Mouse (Mus musculus): Measurements from ENCODE around the gene Zfp978.
"Not testable (repeated sequence)": the region's sequence is repeated elsewhere in the genome, so short reads cannot be mapped to it uniquely, and the experiment has no call there.

Gene Zfp978

DNA sequence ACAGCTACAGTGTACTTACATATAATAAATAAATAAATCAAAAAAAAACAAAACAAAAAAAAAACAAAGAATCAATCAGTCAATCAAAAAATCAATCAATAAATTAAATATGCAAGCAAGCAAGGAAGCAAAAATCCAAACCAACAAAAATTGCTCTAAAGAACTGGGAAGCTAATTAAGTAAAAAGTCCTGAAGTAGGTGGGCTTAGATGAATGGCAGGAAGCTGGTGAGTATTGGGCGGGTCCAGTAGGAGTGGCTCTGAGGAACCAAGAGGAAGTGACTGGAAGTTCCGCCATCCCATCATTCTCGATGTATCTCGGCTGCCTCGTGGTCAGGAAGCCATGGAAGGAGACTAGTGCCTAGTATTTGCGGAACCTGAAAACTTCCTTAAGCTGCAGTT lies at the start of gene Zfp978:
Zfp978 (plus strand) TSS at position 301 of the 400 bp plus-strand sequence.
- in situ Hi-C loops (cut with MboI; ENCODE audit: low sequenced_read_pairs) = not testable (repeated sequence)

DNA sequence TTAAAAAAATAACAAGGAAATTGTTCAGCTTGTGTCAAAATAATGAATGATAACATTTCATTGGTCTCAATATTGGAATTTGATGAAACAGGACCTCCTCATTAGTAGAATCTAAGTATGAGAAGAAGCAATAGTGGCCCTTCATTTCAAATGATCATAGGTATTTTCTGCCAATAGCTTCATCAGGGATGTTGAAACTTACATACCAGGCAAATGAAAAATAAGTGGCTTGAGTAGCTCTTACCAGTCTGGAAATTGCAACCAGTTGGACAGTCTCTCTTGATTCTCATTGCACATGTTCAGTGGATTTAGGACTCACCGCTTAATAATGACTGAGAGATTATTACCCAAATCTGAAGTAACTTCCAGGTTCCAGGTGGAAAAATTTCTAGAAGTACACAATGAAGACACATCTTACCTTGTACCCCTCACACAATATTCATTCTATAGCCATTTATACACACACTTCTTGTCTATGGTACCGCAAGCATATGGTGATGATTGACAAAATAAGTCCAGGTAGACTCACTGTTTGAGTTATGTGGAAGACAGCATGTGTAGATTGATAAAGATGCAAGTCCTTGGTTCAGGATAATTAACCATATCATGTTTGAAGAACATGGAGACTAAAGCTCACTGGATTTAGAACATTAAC lies 25.9 kb upstream of the Zfp978 start:
- in situ Hi-C loops (cut with MboI; ENCODE audit: low sequenced_read_pairs) = loop anchor here (25.0 kb wide), 1 partner anchor 1798 kb away; no protein-coding TSS in a partner anchor

DNA sequence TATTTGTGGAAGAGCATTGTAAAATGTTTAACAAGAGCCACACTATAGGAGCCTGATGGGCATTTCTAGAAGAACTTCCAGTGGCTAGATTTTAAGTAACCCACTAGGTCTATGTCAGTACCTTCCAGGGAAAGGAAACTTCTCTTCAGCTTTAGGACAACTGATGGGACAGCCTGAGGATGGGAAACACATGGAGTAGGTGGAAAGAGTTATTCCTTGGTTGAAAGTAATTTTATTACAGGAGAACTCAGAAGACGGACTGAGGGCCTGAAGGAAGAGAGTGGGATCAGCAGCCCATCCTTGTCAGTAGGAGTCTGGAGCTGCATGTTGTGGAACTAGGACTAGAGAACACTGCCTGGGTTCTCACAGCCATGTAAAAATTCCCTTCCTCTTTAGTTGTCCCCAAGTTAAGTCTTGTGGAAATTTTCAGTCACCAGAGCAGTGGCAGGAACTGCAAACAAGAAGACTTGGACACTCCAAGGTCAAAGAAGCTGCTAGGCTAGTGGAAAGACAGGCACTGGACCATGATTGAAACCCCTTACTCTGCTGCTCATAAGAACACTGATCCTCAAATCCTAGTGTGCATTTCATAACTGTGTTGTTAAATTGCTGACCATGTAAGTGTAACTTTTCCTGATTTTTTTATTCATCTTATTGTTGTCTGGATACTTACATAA lies 25.3 kb upstream of the Zfp978 start:
- in situ Hi-C loops (cut with MboI; ENCODE audit: low sequenced_read_pairs) = loop anchor here (25.0 kb wide), 1 partner anchor 1799 kb away; no protein-coding TSS in a partner anchor

DNA sequence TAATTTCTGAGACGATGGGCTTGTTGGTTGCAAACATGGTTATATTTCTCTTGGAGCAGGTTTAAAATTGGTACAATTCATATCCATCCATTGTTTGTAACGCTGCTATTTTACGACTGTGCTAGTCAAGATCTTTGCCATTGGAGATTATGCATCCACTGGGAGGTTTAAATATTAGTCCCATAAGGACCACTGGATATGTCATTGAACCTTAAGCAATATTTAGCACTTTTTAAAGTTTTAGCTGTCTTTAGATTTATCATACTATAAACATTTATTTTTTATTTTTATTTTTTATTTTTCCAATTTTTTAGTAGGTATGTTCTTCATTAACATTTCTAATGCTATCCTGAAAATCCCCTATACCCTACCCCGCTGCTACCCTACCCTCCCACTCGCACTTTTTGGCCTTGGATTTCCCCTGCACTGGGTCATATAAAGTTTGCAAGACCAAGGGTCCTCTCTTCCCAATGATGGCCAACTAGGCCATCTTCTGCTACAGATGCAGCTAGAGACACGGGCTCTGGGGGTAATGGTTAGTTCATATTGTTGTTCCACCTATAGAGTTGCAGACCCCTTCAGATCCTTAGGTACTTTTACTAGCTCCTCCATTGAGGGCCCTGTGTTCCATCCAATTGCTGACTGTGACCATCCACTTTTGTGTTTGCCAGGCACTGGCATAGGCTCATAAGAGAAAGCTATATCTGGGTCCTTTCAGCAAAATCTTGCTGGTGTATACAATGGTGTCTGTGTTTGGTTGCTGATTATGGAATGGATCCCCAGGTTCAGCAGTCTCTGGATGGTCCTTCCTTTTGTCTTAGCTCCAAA lies 24.5 kb upstream of the Zfp978 start:
- in situ Hi-C loops (cut with MboI; ENCODE audit: low sequenced_read_pairs) = loop anchor here (25.0 kb wide), 1 partner anchor 1799 kb away; no protein-coding TSS in a partner anchor

DNA sequence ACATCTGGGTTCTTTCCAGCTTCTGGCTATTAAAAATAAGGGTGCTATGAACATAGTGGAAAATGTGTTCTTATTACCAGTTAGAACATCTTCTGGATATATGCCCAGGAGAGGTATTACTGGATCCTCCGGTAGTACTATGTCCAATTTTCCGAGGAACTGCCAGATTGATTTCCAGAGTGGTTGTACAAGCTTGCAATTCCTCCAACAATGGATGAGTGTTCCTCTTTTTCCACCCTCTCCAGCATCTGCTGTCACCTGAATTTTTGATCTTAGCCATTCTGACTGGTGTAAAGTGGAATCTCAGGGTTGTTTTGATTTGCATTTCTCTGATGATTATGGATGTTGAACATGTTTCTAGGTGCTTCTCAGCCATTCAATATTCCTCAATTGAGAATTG lies 23.6 kb upstream of the Zfp978 start:
- in situ Hi-C loops (cut with MboI; ENCODE audit: low sequenced_read_pairs) = loop anchor here (25.0 kb wide), 1 partner anchor 1800 kb away; no protein-coding TSS in a partner anchor

DNA sequence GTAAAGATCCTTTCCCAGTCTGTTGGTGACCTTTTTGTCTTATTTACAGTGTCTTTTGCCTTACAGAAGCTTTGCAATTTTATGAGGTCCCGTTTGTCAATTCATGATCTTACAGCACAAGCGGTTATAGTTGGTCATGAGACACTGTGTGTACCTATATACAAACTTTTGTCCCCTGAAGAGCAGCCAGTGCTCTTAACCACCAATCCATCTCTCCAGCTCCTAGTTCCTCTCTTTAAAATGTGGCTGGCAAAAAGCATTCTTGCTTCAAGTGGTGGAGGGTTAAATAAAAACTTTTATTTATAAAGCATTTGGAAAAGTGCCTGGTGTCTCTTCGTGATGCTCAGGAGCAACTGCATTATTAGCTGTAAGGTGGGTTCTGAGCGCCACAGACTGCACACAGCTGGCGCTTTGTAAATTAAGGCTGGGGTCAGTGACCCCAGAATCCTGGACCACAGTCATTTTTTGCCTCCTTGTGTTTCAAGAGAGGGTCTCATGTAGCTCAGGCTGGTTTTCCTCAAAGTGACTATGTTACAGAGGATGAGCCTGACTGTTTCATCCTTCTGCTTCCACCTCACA lies 23.0 kb upstream of the Zfp978 start:
- in situ Hi-C loops (cut with MboI; ENCODE audit: low sequenced_read_pairs) = loop anchor here (25.0 kb wide), 1 partner anchor 1801 kb away; no protein-coding TSS in a partner anchor

DNA sequence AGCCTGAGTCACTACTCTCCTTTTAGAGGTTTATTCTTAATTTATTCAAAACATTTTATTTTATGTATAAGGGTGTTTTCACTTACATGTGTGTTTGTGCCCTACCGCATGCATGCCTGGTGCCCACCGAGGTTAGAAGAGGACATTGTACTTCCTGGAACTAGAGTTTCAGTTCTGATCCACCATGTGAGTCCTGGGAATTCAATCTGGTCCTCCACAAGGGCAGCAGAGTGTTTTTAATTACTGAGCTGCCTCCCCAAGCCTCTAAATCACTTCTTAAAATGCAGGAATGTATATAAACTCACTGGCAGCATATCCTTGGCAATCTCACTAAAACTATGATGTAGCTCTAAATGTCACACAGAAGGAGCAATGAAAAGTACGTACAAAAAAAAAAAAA lies 22.4 kb upstream of the Zfp978 start:
- in situ Hi-C loops (cut with MboI; ENCODE audit: low sequenced_read_pairs) = loop anchor here (25.0 kb wide), 1 partner anchor 1801 kb away; no protein-coding TSS in a partner anchor

DNA sequence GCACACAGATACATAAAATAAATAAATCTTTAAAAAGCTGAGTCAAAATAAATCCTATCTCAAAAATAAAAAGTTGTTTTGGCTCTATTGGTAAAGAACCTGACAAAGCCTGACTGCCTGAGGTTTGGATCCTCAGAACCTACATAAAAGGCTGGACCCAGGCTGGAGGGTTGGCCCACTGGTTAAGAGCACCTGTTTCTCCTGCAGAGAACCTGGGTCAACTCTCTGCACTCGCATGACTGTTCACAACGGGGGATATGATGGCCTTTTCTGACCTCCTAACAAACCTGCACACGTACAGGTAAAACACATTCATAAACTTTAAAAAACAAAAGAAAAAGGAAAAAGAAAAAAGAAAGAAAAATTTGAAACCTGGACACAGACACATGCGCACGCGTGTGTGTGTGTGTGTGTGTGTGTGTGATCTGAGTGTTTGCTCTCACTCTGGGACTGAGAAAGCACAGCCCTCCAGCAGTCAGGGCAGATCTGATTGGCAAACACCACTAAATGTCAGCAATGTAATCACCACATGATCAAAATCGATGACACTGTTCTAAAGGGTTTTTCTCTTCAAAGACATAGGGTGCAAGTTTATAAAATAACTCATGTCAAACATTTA lies 21.4 kb upstream of the Zfp978 start:
- in situ Hi-C loops (cut with MboI; ENCODE audit: low sequenced_read_pairs) = loop anchor here (25.0 kb wide), 1 partner anchor 1802 kb away; no protein-coding TSS in a partner anchor

DNA sequence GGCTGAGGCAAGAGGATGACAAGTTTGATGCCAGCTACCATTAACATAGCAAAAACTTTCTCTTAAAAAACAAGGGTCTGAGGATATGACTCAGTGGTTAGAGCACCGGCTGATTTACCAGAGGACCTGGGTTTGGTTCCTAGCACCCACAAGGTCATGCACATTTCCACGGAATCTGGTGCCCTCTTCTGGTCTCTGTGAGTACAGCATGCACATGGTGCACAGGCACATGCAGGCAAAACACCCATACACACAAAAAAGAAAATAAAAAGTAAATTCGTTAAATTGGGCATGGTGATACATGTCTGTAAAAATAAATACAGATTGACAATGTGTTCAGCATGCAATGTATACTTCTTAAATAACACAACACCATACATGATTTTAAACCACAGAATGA lies 20.9 kb upstream of the Zfp978 start:
- in situ Hi-C loops (cut with MboI; ENCODE audit: low sequenced_read_pairs) = loop anchor here (25.0 kb wide), 1 partner anchor 1803 kb away; no protein-coding TSS in a partner anchor

DNA sequence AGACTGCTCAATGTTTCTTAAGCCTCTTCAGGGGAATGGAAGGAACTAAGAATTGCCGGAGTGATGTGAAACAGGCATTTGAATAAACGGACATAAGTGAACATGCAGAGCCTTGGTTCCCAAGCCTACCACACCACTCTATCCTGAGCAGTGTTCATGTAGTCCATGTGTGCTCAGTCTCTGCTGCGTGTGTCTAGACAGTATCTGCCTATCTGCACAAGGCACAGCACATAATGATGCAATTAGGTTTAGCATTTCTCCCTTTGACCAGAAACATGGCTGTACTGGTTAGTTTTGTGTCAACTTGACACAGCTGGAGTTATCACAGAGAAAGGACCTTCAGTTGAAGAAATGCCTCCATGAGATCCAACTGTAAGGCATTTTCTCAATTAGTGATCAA lies 20.2 kb upstream of the Zfp978 start:
- in situ Hi-C loops (cut with MboI; ENCODE audit: low sequenced_read_pairs) = loop anchor here (25.0 kb wide), 1 partner anchor 1804 kb away; no protein-coding TSS in a partner anchor

DNA sequence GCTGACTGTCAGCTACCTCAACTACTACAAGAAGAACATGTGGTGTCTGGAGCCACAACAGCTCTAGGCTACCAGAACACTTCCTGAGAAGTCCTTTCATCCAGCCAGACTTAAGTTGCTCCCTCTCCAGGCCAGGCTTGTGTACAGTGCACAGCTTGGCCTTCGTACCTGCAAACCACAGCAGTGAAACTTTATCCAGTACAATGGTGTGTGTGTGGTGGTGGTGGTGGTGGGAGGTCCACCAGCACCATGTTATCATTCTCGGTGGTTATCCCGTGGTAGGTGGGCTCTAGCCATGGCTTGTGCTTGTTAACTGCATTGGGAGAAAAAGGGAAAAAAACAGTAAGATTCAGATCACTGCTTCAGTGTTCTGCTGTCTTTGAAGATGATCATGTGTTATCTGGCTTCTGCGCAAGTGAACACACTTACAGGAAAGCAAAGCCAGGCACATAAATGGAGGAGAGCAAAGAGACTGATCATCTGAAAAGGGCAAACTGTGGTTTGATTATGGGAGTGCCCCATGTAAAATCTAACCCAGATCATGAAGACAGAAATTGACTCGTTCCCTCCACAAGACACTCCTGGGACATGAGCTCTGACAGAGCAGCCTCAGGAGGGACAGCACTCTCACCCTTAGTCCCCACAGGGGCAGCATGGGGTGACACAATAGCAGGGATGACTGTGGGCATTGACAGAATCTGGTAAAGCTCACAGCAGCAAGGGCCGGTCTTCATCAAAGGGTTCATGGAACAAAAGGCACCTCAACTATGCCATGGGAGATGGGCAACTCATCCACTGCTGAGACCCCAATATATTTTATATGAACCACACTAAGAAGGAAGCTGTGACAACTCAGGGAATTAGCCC lies 17.8 kb upstream of the Zfp978 start:
- in situ Hi-C loops (cut with MboI; ENCODE audit: low sequenced_read_pairs) = loop anchor here (25.0 kb wide), 1 partner anchor 1806 kb away; no protein-coding TSS in a partner anchor

DNA sequence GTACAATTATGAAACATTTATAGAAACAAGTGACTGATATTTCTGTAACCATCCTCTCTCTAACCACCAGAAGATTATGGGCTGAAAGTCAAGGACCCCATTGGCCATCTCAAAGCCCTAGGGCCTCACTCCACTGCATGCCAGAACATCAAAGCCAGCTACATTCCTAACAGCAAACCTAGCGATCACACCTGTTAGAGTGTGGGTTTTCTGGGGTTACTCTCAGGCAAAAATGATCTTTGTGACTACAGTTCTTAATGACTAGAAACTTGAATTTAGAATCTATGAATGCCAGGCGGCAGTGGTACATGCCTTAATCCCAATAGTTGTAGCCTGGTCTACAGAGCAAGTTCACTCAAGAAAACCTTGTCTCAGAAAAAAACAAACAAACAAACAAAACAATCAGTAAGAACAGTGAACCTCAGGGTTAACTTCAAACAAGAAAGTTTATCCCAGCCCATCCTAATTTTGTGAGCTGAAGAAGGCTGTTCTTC lies 16.0 kb upstream of the Zfp978 start:
- in situ Hi-C loops (cut with MboI; ENCODE audit: low sequenced_read_pairs) = loop anchor here (25.0 kb wide), 1 partner anchor 1808 kb away; no protein-coding TSS in a partner anchor

DNA sequence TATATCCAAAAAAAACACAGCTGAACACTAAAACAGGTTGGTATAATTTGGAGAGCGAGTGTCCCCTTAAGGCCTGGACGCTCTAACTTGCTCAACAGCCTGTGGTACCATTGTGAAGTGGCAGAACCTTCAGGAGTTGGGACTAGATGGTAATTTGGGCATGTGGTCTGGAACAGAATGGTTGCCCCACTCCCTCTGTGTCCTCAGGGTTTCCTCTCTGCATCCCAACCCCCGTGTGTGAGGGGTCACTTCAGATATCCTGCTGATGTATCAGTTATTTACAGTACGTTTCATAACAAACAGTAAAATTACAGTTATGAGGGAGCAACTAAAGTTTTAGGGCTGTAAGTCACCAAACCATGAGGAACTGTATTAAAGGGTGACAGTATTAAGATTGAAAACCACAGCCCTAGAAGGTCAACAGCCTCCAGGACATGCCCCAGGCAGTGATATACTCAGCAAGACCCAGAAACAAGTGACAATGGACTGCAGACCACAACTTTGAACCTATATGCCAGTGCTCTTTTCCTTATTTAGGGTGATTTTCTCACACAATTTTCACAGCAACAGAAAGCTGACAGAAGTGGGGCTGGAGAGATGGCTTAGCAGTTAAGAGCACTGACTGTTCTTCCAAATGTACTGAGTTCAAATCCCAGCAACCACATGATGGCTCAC lies 14.6 kb upstream of the Zfp978 start:
- in situ Hi-C loops (cut with MboI; ENCODE audit: low sequenced_read_pairs) = loop anchor here (25.0 kb wide), 1 partner anchor 1809 kb away; no protein-coding TSS in a partner anchor

DNA sequence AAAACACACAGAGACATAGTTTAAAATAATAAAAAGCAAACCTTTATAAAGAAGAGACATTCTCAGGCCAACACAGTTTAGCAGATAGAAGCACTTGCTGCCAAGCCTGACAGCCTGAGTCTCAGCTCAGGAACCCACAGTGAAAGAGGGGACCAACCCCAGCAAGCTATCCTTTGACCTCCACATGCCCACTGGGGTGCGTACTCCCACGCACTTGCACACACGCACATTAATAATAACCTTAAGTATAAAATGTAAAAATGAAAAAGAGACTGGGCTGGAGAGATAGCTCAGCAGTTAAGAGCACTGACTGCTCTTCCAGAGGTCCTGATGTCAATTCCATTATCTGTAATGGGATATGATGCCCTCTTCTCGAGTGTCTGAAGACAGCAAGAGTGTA lies 13.8 kb upstream of the Zfp978 start:
- in situ Hi-C loops (cut with MboI; ENCODE audit: low sequenced_read_pairs) = loop anchor here (25.0 kb wide), 1 partner anchor 1810 kb away; no protein-coding TSS in a partner anchor

DNA sequence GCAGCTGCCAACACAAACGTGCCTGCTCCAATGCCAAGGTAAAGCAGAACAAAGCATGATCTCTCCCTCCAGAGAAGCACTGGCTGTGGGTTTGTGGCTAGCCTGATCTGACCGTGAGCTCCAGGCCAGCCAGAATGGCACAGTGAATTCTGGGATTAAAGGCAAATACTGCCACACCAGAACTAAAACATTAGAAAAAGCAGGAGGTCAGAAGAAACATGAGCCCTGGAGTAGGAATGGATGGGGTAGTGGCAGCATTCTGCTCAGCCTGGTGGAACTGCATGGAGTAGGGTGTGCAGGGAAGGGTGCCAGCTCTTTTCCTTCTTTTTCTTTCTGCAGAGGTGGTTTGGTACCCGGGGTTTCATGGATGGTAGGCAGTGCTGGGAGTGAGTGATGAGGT lies 13.2 kb upstream of the Zfp978 start:
- in situ Hi-C loops (cut with MboI; ENCODE audit: low sequenced_read_pairs) = loop anchor here (25.0 kb wide), 1 partner anchor 1811 kb away; no protein-coding TSS in a partner anchor

DNA sequence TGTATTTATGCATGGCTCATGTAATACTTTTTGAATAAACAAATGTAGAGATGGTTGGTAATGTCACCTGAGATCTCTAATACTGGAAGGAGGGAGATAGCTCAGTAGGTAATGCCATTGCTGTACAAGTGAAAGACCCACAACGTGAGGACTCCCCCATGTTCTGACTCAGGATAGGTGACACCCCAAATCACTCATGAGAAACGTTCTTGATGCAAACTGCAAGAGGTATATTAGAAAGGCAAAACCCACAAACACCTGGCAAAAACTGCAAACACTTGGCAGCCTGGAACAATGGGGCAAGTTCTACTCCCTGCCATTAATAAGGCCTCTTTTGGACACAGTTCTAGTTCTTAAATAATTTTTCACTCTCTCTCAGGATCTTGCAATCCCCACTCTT lies 12.7 kb upstream of the Zfp978 start:
- in situ Hi-C loops (cut with MboI; ENCODE audit: low sequenced_read_pairs) = loop anchor here (25.0 kb wide), 1 partner anchor 1811 kb away; no protein-coding TSS in a partner anchor

DNA sequence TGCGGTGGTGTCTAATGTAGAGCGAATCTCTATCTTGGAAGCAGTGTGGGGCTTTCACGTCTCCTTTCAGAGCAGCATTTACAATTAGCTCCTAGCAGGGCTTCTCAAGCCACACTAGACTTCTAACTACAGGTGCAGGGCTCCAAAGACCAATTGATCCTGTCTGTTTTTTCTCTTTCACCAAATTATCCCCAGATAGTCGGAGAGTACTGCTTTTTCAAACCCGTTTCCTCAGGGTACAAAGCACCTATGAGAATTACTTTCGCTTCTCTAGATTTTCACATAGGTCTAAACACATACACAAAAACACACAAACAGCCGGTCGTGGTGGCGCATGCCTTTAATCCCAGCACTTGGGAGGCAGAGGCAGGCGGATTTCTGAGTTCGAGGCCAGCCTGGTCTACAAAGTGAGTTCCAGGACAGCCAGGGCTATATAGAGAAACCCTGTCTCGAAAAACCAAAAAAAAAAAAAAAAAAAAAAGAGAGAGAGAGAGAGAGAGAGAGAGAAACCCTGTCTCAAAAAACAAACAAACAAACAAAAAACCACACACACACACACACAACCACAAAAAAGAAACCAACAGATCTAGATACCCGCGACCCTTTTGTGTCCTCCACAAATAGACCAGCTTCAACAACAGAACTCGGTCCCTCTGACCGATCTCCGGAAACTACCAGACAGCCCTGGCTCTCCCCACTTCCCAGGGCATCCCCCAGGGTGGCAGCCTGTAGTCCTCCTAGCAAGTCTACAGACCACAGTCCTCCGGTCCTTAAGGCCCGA lies 12.0 kb upstream of the Zfp978 start:
- in situ Hi-C loops (cut with MboI; ENCODE audit: low sequenced_read_pairs) = loop anchor here (25.0 kb wide), 1 partner anchor 1812 kb away; no protein-coding TSS in a partner anchor

All from CH12F3 (cell line).